Mouse (Mus musculus): ENCODE data around the gene L1td1. TPM values are rescaled to one million over a fixed set of nuclear protein-coding genes. Genes with fewer than 3 reads are reported as not detected.
A peak's percentile ranks its signal among the peaks of the same experiment; 100 is the strongest.

Gene L1td1
- 0.24 and 0.32 TPM in 2 replicates for polyA plus RNA-seq (2014; fragmentation: Nextera tagmentation; extraction: Ambion mirVana)

DNA sequence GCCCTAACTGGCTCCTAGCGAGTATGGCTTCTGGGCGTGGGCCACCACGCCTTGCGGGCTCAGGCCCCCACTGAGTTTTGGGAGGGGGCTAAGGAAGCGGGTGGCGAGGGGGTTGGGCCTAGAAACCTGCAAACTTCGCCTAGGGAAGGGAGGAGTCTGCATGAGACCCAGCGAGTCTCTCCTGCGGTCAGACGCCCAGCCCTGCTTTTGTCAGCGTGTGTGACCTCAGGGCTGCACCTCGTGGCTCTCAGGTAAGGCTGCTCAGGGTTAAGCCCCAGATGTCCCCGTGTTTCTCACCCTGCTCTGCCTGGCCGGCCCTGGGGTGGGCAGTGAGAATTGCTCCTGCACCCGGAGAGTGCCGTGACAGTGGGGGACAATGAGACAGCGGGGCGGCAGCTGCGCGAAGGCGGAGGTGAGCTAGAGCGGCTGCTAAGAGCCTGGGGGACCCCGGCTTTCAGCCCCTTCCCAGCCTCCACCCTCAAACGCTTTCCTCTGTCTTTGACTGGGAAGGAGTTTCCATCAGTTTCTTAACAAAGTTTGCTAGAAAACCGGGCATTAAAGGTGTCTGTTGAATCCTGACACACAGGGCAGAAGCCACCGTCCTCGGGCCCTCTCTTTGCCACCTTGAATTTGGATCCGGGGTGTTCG lies at the start of gene L1td1:
TSS of gene L1td1 (plus strand) at position 145 of the 648 bp plus-strand sequence.
- H3K9me3 ChIP-seq (replicated peaks; ENCODE audit: control insufficient read depth, low read length): no peaks in the 10 kb centered on the region
- peak within 1 kb of the TSS; percentile 79 for H3K4me2 ChIP-seq (ENCODE audit: low read depth, low read length)
- peak; percentile 27; the same call in 1 of the 2 replicates for ATAC-seq (replicated peaks; ENCODE audit: insufficient number of reproducible peaks, low FRiP score, low TSS enrichment, low read depth)
- peak within 1 kb of the TSS; percentile 34 for H3K4me3 ChIP-seq (ENCODE audit: low read depth, low read length)
- H3K9ac ChIP-seq (replicated peaks; ENCODE audit: low read length): peak within 1 kb of the TSS; percentile 55
- 2% methylated on average over 29 of the region's 29 CpGs for WGBS
- DNase-seq (ENCODE audit: low spot score): peak; percentile 20
- no peaks in the 10 kb centered on the region for H3K36me3 ChIP-seq (replicated peaks; ENCODE audit: control insufficient read depth, insufficient read depth, low read depth, low read length)
- H3K4me1 ChIP-seq (ENCODE audit: control insufficient read depth, insufficient read depth, low read length): peaks cover 4% of the 10 kb centered on the region; the same call in 1 of the 2 replicates
- no peak within 1 kb of the TSS for H3K27ac ChIP-seq (replicated peaks; ENCODE audit: low read depth, low read length)
- H3K27me3 ChIP-seq (ENCODE audit: control insufficient read depth, insufficient read depth, low read length): peaks cover 16% of the 10 kb centered on the region

- DNase-seq (ENCODE audit: low spot score): peak; percentile 71
- 29% methylated on average over 9 of the region's 9 CpGs for WGBS
- H3K9ac ChIP-seq (replicated peaks; ENCODE audit: low read length): no peak overlapping the region
- H3K36me3 ChIP-seq (replicated peaks; ENCODE audit: control insufficient read depth, insufficient read depth, low read depth, low read length): no peaks in the 10 kb centered on the region
- H3K27ac ChIP-seq (replicated peaks; ENCODE audit: low read depth, low read length): no peak overlapping the region
- H3K9me3 ChIP-seq (replicated peaks; ENCODE audit: control insufficient read depth, low read length): no peaks in the 10 kb centered on the region
- no peak overlapping the region for H3K4me3 ChIP-seq (ENCODE audit: low read depth, low read length)
- no peaks in the 10 kb centered on the region for H3K27me3 ChIP-seq (ENCODE audit: control insufficient read depth, insufficient read depth, low read length)
- no peak overlapping the region for H3K4me2 ChIP-seq (ENCODE audit: low read depth, low read length)
- no peak for ATAC-seq (replicated peaks; ENCODE audit: insufficient number of reproducible peaks, low FRiP score, low TSS enrichment, low read depth)
- no peaks in the 10 kb centered on the region for H3K4me1 ChIP-seq (ENCODE audit: control insufficient read depth, insufficient read depth, low read length)
Measured at GRCm38 (mm10) chr4:98677506-98677905, 49.0 kb upstream of the L1td1 start.

DNA sequence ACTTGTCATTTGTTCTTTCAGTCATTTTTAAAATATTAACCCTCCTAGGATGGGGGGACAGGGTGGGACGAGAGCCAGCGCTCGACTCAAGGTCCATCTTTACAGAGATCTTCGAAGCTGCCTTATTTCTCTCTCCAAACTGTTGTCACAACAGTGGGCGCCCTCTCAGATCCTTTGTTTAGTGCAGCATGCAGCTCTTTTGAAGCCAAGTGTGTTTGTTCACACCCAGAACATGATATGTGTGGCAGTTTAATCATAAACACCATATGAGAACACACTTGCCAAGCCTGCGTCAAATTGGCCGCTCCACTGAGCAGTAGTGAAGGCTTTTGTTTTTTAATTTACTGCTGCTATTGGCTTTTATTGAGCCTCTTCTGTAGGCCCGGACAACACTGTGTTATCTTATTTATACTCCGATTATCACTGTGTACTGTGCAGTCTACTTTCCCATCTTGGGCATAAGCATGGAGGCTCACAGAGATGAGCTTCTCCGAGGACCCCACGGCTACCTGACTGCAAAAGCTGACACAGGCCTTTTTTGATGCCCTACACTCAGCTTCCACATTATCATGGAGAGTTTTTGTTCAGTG lies 39.8 kb upstream of the L1td1 start:
- 89% methylated on average over 11 of the region's 11 CpGs for WGBS
- Histone ChIP-seq H3K27me3 (ENCODE audit: control insufficient read depth, insufficient read depth, low read length) (no peaks in the 10 kb centered on the region), H3K4me1 (ENCODE audit: control insufficient read depth, insufficient read depth, low read length) (no peaks in the 10 kb centered on the region), H3K4me3 (ENCODE audit: low read depth, low read length) (no peak overlapping the region), H3K4me2 (ENCODE audit: low read depth, low read length) (no peak overlapping the region), H3K36me3 (replicated peaks; ENCODE audit: control insufficient read depth, insufficient read depth, low read depth, low read length) (no peaks in the 10 kb centered on the region), H3K27ac (replicated peaks; ENCODE audit: low read depth, low read length) (no peak overlapping the region), H3K9me3 (replicated peaks; ENCODE audit: control insufficient read depth, low read length) (no peaks in the 10 kb centered on the region), H3K9ac (replicated peaks; ENCODE audit: low read length) (no peak overlapping the region)
- DNase-seq (ENCODE audit: low spot score) (no peak), ATAC-seq (replicated peaks; ENCODE audit: insufficient number of reproducible peaks, low FRiP score, low TSS enrichment, low read depth) (no peak)

DNA sequence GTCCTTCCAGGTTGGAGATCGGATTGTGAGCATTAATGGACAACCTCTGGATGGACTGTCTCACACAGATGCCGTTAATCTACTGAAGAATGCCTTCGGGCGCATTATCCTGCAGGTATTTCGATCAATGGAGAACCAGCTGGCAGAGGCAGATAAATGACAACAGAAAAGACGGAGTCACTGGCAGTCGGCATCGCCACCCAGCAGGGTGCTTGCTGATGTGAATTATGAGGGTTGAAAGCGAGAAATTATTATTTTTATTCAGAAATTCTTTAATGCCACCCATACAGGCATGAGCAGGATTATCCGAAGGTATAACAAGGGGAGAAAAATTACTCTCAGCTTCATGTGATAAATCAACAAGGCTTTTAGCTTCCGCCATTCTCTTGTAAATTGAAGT lies 38.4 kb upstream of the L1td1 start:
- H3K9ac ChIP-seq (replicated peaks; ENCODE audit: low read length): no peak overlapping the region
- no peak overlapping the region for H3K27ac ChIP-seq (replicated peaks; ENCODE audit: low read depth, low read length)
- H3K27me3 ChIP-seq (ENCODE audit: control insufficient read depth, insufficient read depth, low read length): no peaks in the 10 kb centered on the region
- DNase-seq (ENCODE audit: low spot score) (no peak), ATAC-seq (replicated peaks; ENCODE audit: insufficient number of reproducible peaks, low FRiP score, low TSS enrichment, low read depth) (no peak)
- no peak overlapping the region for H3K4me2 ChIP-seq (ENCODE audit: low read depth, low read length)
- H3K4me3 ChIP-seq (ENCODE audit: low read depth, low read length): no peak overlapping the region
- H3K4me1 ChIP-seq (ENCODE audit: control insufficient read depth, insufficient read depth, low read length): no peaks in the 10 kb centered on the region
- 87% methylated on average over 11 of the region's 11 CpGs for WGBS
- H3K36me3 ChIP-seq (replicated peaks; ENCODE audit: control insufficient read depth, insufficient read depth, low read depth, low read length): no peaks in the 10 kb centered on the region
- H3K9me3 ChIP-seq (replicated peaks; ENCODE audit: control insufficient read depth, low read length): no peaks in the 10 kb centered on the region

DNA sequence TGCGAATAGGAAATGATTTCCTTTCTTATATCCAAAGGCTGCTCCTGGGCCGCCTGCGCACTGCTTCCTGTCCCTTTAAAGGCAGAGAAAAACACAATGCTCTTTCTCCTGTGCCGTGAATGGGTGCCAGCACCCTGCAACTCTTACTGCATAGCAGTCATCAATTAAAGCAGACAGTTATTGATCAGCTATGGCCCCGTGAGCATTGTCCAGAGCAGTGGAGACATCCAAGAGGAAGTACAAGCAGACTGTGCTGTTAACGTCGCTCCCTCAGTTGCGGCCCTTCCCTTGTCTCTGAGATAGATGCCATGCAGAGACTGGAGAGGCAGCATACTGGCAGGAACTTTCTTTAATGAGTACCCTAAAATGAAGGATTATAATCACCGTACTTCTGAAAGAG lies 38.0 kb upstream of the L1td1 start:
- ATAC-seq (replicated peaks; ENCODE audit: insufficient number of reproducible peaks, low FRiP score, low TSS enrichment, low read depth) (no peak), DNase-seq (ENCODE audit: low spot score) (no peak)
- Histone ChIP-seq H3K27ac (replicated peaks; ENCODE audit: low read depth, low read length) (no peak overlapping the region), H3K9ac (replicated peaks; ENCODE audit: low read length) (no peak overlapping the region), H3K27me3 (ENCODE audit: control insufficient read depth, insufficient read depth, low read length) (no peaks in the 10 kb centered on the region), H3K9me3 (replicated peaks; ENCODE audit: control insufficient read depth, low read length) (no peaks in the 10 kb centered on the region), H3K4me2 (ENCODE audit: low read depth, low read length) (no peak overlapping the region), H3K36me3 (replicated peaks; ENCODE audit: control insufficient read depth, insufficient read depth, low read depth, low read length) (no peaks in the 10 kb centered on the region), H3K4me1 (ENCODE audit: control insufficient read depth, insufficient read depth, low read length) (no peaks in the 10 kb centered on the region), H3K4me3 (ENCODE audit: low read depth, low read length) (no peak overlapping the region)
- WGBS: 86% methylated on average over 9 of the region's 9 CpGs

GRCm38 (mm10) chr4:98689988-98690387 lies 36.5 kb upstream of the L1td1 start:
- WGBS: 100% methylated on average over 1 of the region's 1 CpGs
- Histone ChIP-seq H3K36me3 (replicated peaks; ENCODE audit: control insufficient read depth, insufficient read depth, low read depth, low read length) (no peaks in the 10 kb centered on the region), H3K4me1 (ENCODE audit: control insufficient read depth, insufficient read depth, low read length) (no peaks in the 10 kb centered on the region), H3K27me3 (ENCODE audit: control insufficient read depth, insufficient read depth, low read length) (no peaks in the 10 kb centered on the region), H3K9me3 (replicated peaks; ENCODE audit: control insufficient read depth, low read length) (no peaks in the 10 kb centered on the region), H3K4me3 (ENCODE audit: low read depth, low read length) (no peak overlapping the region), H3K9ac (replicated peaks; ENCODE audit: low read length) (no peak overlapping the region), H3K27ac (replicated peaks; ENCODE audit: low read depth, low read length) (no peak overlapping the region), H3K4me2 (ENCODE audit: low read depth, low read length) (no peak overlapping the region)
- no peak for ATAC-seq (replicated peaks; ENCODE audit: insufficient number of reproducible peaks, low FRiP score, low TSS enrichment, low read depth)
- no peak for DNase-seq (ENCODE audit: low spot score)

DNA sequence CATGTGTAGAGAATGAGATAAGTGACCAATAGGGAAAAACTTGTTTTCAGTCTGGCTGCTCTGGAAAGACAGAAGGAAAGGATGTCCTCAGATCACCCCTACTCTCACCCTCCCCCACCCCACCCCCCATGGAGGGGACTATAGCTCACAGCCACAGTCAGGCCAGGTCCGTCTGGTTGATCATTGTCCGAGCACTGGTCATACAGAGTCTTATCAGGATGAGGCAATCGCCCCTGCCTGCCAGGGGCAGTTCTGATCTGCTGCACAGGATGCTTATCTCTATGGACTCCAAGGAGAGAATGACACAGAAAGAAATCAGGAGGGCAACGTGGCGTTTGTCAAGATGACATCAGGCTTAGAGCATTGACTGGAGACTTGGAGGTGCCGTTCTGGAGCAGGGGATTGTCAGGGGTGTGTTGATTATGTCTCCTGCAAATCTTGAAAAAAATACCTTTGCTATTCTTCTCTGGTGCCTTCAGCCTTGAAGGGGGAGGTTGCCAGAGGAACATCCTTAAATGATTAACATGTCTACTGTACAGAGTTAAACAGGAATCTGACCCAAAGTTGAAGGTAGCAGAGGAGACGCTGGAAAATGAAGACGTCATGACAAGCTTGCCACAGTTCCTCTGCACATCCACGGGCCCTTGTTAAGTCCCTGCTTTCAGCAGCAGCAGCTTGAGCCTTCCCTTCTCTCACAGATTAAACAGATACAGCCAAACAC lies 32.9 kb upstream of the L1td1 start:
- Histone ChIP-seq H3K4me1 (ENCODE audit: control insufficient read depth, insufficient read depth, low read length) (no peaks in the 10 kb centered on the region), H3K36me3 (replicated peaks; ENCODE audit: control insufficient read depth, insufficient read depth, low read depth, low read length) (no peaks in the 10 kb centered on the region), H3K4me2 (ENCODE audit: low read depth, low read length) (no peak overlapping the region), H3K4me3 (ENCODE audit: low read depth, low read length) (no peak overlapping the region), H3K27me3 (ENCODE audit: control insufficient read depth, insufficient read depth, low read length) (no peaks in the 10 kb centered on the region), H3K9ac (replicated peaks; ENCODE audit: low read length) (no peak overlapping the region), H3K27ac (replicated peaks; ENCODE audit: low read depth, low read length) (no peak overlapping the region), H3K9me3 (replicated peaks; ENCODE audit: control insufficient read depth, low read length) (no peaks in the 10 kb centered on the region)
- DNase-seq (ENCODE audit: low spot score) (no peak), ATAC-seq (replicated peaks; ENCODE audit: insufficient number of reproducible peaks, low FRiP score, low TSS enrichment, low read depth) (no peak)
- 68% methylated on average over 9 of the region's 9 CpGs for WGBS

- Histone ChIP-seq H3K27ac (replicated peaks; ENCODE audit: low read depth, low read length) (no peak overlapping the region), H3K9ac (replicated peaks; ENCODE audit: low read length) (no peak overlapping the region), H3K27me3 (ENCODE audit: control insufficient read depth, insufficient read depth, low read length) (no peaks in the 10 kb centered on the region), H3K4me3 (ENCODE audit: low read depth, low read length) (no peak overlapping the region), H3K4me2 (ENCODE audit: low read depth, low read length) (no peak overlapping the region), H3K4me1 (ENCODE audit: control insufficient read depth, insufficient read depth, low read length) (no peaks in the 10 kb centered on the region), H3K36me3 (replicated peaks; ENCODE audit: control insufficient read depth, insufficient read depth, low read depth, low read length) (no peaks in the 10 kb centered on the region), H3K9me3 (replicated peaks; ENCODE audit: control insufficient read depth, low read length) (no peaks in the 10 kb centered on the region)
- no peak for DNase-seq (ENCODE audit: low spot score)
- WGBS: 79% methylated on average over 4 of the region's 4 CpGs
- no peak for ATAC-seq (replicated peaks; ENCODE audit: insufficient number of reproducible peaks, low FRiP score, low TSS enrichment, low read depth)
Measured at GRCm38 (mm10) chr4:98697932-98698331, 28.6 kb upstream of the L1td1 start.

Data from embryonic facial prominence, embryonic 11.5 days (tissue).